Mouse (Mus musculus) frontal cortex, postnatal 10 days (tissue): ENCODE data around the gene Ppp1r15a.
"Not testable (repeated sequence)": the region's sequence is repeated elsewhere in the genome, so short reads cannot be mapped to it uniquely, and the experiment has no call there.

ENCODE experiments used
- DNase-seq, 2 experiments: peaks; one replicate each; pipeline ENCODE4 v3.0.0; 2022; ENCODE audit warnings: low spot score in 2 of 2, mixed read lengths in 1 of 2

Gene Ppp1r15a

GRCm38 (mm10) chr7:45484985-45485384 is 41.1 kb downstream of the Ppp1r15a start:
- DNase-seq = not testable (repeated sequence)

- DNase-seq = no peak
Measured at GRCm38 (mm10) chr7:45482166-45482565, 43.9 kb downstream of the Ppp1r15a start.

GRCm38 (mm10) chr7:45481374-45481927 is 44.6 kb downstream of the Ppp1r15a start, which contains the start of gene Tulp2:
TSS of gene Tulp2 (plus strand) at chr7:45481877.
- DNase-seq = peak; percentile 58 to 63

GRCm38 (mm10) chr7:45480310-45480709 is 45.8 kb downstream of the Ppp1r15a start:
- not testable (repeated sequence) for DNase-seq

GRCm38 (mm10) chr7:45478774-45479173 is 47.3 kb downstream of the Ppp1r15a start:
- no peak for DNase-seq

GRCm38 (mm10) chr7:45477003-45477402 is 49.1 kb downstream of the Ppp1r15a start:
- peak in 1 of 2 experiments; percentile 57 for DNase-seq

- no peak for DNase-seq
Measured at GRCm38 (mm10) chr7:45476453-45476852, 49.6 kb downstream of the Ppp1r15a start.

- no peak for DNase-seq
Measured at GRCm38 (mm10) chr7:45475291-45475969, 50.6 kb downstream of the Ppp1r15a start.
